Mouse (Mus musculus): ENCODE data around the gene Plek. TPM values are rescaled to one million over a fixed set of nuclear protein-coding genes. Genes with fewer than 3 reads are reported as not detected.
"Not testable (repeated sequence)": the region's sequence is repeated elsewhere in the genome, so short reads cannot be mapped to it uniquely, and the experiment has no call there.

Plek gene
- total RNA-seq (2021), result 1 to 10 TPM; 6.0 to 7.6 TPM

- intact Hi-C loops (cut with DNase I), result loop anchor here (2.0 to 5.0 kb wide), 3 partner anchors 80 to 545 kb away; partner anchors contain the start of genes Ppp3r1 and Sec61g
- DNase-seq (ENCODE audit: low spot score in 2 of 2), result peak; percentile 87 to 90
Measured at GRCm38 (mm10) chr11:17051545-17052475, at the start of gene Plek, which contains the start of gene Cnrip1. Gene Plek, minus strand, starts transcription at chr11:17052381. Gene Cnrip1, plus strand, starts transcription at chr11:17051586.

- DNase-seq (ENCODE audit: low spot score in 2 of 2), result no peak
- intact Hi-C loops (cut with DNase I), result no loop called here
Measured at GRCm38 (mm10) chr11:17086106-17086505, 33.9 kb upstream of the Plek start.

GRCm38 (mm10) chr11:17083866-17084265 lies 31.7 kb upstream of the Plek start:
- intact Hi-C loops (cut with DNase I), result loop anchor here (2.0 to 5.0 kb wide), 2 partner anchors 109 to 128 kb away; partner anchors contain the start of gene Pno1
- peak in 1 of 2 experiments; percentile 36 for DNase-seq (ENCODE audit: low spot score in 2 of 2)

GRCm38 (mm10) chr11:17083455-17083854 lies 31.3 kb upstream of the Plek start:
- intact Hi-C loops (cut with DNase I), result loop anchor here (2.0 to 5.0 kb wide), 2 partner anchors 109 to 129 kb away; partner anchors contain the start of gene Pno1

GRCm38 (mm10) chr11:17082953-17083352 lies 30.8 kb upstream of the Plek start:
- DNase-seq (ENCODE audit: low spot score in 2 of 2), result no peak
- intact Hi-C loops (cut with DNase I), result loop anchor here (2.0 to 5.0 kb wide), 2 partner anchors 110 to 129 kb away; partner anchors contain the start of gene Pno1

More at GRCm38 (mm10) chr11:17083455-17083854, 31.3 kb upstream of the Plek start:
- DNase-seq (ENCODE audit: low spot score in 2 of 2), result no peak

- intact Hi-C loops (cut with DNase I), result loop anchor here (2.0 to 5.0 kb wide), 2 partner anchors 111 to 130 kb away; partner anchors contain the start of gene Pno1
Measured at GRCm38 (mm10) chr11:17082086-17082485, 29.9 kb upstream of the Plek start.

GRCm38 (mm10) chr11:17075656-17076055 lies 23.5 kb upstream of the Plek start:
- no peak for DNase-seq (ENCODE audit: low spot score in 2 of 2)
- intact Hi-C loops (cut with DNase I), result no loop called here

More at GRCm38 (mm10) chr11:17082086-17082485, 29.9 kb upstream of the Plek start:
- DNase-seq (ENCODE audit: low spot score in 2 of 2), result no peak

- DNase-seq (ENCODE audit: low spot score in 2 of 2); intact Hi-C loops (cut with DNase I): not testable (repeated sequence)
Measured at GRCm38 (mm10) chr11:17069360-17069759, 17.2 kb upstream of the Plek start.

GRCm38 (mm10) chr11:17052476-17053049 lies 382 bp upstream of the Plek start:
- peak; percentile 24 to 47 for DNase-seq (ENCODE audit: low spot score in 2 of 2)
- intact Hi-C loops (cut with DNase I), result loop anchor here (5.0 kb wide), 2 partner anchors 80 to 545 kb away; partner anchors contain the start of gene Sec61g

- intact Hi-C loops (cut with DNase I), result no loop called here
- DNase-seq (ENCODE audit: low spot score in 2 of 2), result peak; percentile 33
Measured at GRCm38 (mm10) chr11:17045806-17046205, 6.4 kb downstream of the Plek start.

GRCm38 (mm10) chr11:17023984-17024383 lies 28.2 kb downstream of the Plek start:
- intact Hi-C loops (cut with DNase I), result no loop called here

GRCm38 (mm10) chr11:17023206-17023605 lies 29.0 kb downstream of the Plek start:
- intact Hi-C loops (cut with DNase I), result no loop called here
- no peak for DNase-seq (ENCODE audit: low spot score in 2 of 2)

More at GRCm38 (mm10) chr11:17023984-17024383, 28.2 kb downstream of the Plek start:
- no peak for DNase-seq (ENCODE audit: low spot score in 2 of 2)

- intact Hi-C loops (cut with DNase I), result no loop called here
Measured at GRCm38 (mm10) chr11:17019328-17019727, 32.9 kb downstream of the Plek start.

GRCm38 (mm10) chr11:17012948-17013347 lies 39.2 kb downstream of the Plek start:
- intact Hi-C loops (cut with DNase I), result no loop called here

More at GRCm38 (mm10) chr11:17019328-17019727, 32.9 kb downstream of the Plek start:
- no peak for DNase-seq (ENCODE audit: low spot score in 2 of 2)

GRCm38 (mm10) chr11:17008498-17008941 lies 43.7 kb downstream of the Plek start:
- DNase-seq (ENCODE audit: low spot score in 2 of 2), result no peak
- intact Hi-C loops (cut with DNase I), result no loop called here

More at GRCm38 (mm10) chr11:17012948-17013347, 39.2 kb downstream of the Plek start:
- DNase-seq (ENCODE audit: low spot score in 2 of 2), result no peak

GRCm38 (mm10) chr11:17007517-17008173 lies 44.5 kb downstream of the Plek start:
- intact Hi-C loops (cut with DNase I), result no loop called here
- no peak for DNase-seq (ENCODE audit: low spot score in 2 of 2)

GRCm38 (mm10) chr11:17006526-17006925 lies 45.7 kb downstream of the Plek start:
- DNase-seq (ENCODE audit: low spot score in 2 of 2); intact Hi-C loops (cut with DNase I): not testable (repeated sequence)

- intact Hi-C loops (cut with DNase I), result no loop called here
- DNase-seq (ENCODE audit: low spot score in 2 of 2), result no peak
Measured at GRCm38 (mm10) chr11:17004899-17005846, 47.0 kb downstream of the Plek start.
